Mouse (Mus musculus) c-Kit-positive CD71-positive TER-119-positive erythroid progenitor cells, embryonic 14.5 days (primary cell): ENCODE measurements at regions not wholly inside any gene's neighbourhood (a gene's known extent, or its start where the extent isn't known, plus 50 kb on each side); places are given as distances from the start of the nearest gene placed in this dataset.

ENCODE experiments used
- DNase-seq: peaks from one replicate; pipeline ENCODE4 v3.0.0-alpha.2; 2013; ENCODE audit warnings: low spot score

DNA sequence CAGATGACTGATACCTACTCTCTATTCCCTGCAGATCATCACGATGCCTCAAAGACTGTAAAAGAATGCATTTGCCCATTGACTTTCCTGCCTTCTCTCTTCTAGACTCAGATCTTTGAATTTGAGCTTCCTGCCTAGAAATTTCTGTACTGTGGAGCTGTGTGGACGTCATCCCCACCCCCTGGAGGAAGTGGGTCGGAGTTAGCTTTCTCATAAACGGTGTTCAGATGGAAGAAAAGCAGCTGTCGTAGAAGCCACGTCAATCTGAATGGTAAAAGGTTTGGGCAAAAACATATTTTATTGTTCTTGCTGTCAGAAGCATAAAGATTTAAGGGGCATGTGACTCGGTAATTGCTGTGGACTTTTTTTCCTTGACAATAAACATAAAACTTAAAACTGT lies 154.6 kb upstream of the Mvb12b start:
- no peak for DNase-seq

DNA sequence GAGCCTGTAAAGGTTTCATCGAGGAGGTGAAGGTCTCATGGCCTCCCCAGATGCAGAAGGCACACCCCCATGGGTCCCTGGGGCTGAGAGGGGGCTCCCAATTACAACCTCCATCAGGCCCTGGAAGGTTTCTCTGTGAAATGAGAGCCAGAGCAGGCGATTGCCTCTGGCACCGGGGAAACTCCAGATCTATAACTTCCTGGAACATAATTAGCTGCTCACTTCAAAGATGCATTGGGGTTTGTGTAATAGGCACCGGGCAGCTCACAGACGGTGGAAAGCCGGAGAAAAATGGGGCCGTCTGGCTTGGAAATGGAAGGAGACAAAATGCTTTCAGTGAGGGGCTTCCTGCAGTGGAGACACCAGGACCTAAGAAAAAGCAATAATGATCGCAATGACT lies 151.2 kb upstream of the Mvb12b start:
- DNase-seq = no peak

DNA sequence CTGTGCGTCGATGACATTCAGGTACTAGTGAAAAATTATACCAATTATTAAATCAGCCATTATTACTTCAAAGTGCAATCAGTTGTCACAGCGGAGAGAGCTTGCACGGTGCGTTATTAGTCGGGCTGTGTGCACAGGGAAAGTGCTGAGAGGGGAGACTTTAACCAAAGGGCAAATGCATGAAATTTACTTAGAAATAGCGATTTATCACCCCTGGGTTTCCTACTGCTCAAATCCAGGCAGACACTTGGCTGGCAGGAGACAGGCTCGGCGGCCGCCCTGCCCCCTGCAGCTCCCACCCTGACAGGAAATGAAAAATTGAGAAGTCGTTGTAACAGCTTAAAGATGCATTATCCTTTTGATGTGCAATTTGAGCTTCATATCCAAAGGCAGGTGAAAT lies 145.5 kb upstream of the Mvb12b start:
- no peak for DNase-seq

DNA sequence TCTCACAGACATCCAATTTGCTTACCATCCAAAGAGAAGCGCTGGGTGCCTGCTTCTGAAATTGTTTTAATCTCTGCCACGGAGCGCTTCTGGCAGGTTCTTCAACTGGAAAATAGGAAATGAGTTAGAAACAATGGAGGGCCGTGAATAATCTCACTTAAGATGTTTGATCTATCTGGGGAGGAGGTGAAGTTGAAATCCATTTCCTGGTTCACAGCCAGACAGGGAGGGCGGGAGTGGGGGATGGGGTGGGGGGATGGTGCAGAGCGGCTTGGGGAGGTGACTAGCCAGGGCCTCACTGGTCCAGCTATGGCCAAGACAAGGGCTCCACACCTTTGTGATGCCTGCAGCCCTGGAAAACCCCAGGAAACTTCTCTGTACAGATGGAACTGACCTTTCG lies 143.7 kb upstream of the Mvb12b start:
- no peak for DNase-seq

DNA sequence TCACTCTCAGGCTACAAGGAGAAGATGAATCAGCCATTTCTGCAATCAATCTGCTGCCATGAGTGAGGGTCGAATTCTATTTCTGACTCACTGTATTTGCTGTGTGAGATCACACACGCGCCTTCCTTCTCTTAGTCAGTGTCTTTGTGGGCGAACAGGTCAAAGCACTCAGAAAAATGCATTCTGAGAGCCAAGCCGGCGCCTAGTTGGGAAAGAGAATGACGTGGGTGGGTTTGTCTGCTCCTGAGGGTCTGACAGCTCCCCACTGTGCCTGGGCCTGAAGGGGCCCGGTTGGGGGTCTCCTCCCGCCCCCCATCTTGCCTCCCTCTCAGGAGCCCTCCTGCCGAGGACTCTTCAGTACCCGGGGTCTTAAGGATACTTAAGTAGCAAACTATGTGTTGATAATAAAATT lies 143.3 kb upstream of the Mvb12b start:
- DNase-seq = no peak

DNA sequence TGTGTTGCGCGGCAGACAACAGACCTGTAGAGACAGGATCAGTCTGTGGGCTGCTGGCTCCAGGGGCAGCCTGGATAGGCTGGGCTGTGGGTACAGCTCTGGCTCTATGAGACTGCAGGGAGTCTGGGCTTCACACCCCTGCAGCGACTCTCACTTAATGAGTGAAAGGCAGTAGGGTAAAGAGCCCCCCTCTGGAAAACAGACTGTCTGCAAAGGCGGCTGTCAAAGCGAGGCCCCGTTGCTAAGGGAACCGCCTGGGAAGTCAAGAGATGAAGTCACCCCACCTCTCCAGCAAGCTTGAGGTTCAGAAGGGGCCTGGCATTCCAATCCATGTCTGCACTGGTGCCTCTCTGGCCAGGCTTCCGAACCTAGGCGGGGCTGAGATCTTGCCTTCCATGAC lies 139.7 kb upstream of the Mvb12b start:
- no peak for DNase-seq

DNA sequence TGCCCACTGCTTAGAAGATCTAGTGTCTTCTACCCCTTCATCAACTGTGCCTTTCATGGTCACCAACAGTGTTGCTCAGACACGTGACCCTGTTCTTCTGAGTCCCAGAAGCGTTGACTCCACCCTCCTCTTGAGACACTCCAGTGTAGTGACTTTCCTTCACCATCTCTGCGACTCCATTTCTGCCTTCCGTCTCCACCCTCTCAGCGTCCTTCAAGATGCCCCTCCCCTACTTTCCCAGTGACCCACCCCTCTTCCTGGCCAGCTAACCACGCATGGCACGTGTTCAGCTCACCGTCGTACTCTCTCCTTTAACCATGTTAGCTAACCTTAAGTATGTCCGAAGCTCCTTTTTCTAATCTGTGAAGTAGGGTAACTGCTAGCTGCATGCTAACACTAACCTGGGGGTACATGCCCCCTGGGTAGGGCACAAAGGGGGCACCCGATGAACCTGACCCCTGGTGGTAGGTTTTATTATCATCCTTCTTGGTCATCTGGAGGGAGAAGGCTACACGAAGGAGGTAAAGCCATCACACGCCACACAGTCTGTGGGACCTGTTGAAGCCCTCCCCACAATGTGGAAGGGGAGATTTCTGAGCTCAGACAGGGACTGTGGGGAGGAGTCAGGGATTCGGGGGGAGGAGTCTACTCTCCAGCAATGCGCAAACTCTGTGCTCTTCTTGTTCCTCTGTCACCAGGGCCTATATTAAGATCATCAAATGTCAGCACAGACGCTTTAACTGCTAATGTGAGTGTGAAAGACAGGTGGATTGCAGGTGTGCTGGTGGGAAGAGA lies 139.0 kb upstream of the Mvb12b start:
- no peak for DNase-seq

DNA sequence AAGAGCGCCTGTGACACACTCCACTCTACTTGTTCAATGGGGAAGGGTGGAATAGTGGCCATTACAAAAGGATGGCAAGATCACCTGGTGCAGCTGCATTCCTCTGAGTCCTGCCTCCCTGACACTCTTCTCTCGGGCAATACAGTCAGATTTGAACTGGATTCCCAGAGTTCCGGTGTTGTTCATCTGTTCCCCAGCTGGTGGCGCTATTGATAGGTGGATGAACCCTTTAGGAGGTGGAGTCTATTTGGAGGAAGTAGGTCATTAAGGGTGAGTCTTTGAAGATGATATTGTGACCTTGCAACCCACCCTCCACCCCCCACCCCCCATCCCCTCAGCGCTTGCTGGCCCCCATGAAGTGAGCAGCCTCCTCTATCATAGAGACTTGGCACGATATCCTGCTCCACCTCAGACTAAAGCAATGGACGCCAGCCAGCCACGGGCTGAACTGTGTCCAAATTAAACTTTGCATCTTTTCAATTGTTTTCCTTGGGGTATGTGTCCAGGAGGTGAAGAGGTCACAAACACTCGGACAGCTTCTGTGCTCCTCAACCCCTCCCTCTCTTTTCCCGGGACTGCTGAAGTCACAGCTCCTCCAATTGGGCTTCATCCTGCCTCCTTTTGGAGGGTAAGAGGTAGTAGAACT lies 138.1 kb upstream of the Mvb12b start:
- DNase-seq = peak; percentile 7

DNA sequence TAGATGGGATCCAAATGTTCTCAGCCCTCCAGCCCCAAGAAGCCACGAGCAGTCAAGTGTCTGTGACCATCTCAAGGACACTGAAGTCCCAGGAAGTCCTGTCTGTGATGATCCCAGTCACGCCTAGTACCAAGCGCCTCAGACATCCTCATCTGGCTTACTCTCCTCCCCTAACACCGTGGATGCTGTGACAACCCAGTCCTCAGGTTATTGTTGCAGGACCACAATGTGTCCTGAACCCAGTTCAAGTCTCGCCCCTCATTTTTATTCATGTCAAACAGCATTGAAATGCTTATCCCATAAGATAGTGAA lies 129.4 kb upstream of the Mvb12b start:
- DNase-seq = no peak

DNA sequence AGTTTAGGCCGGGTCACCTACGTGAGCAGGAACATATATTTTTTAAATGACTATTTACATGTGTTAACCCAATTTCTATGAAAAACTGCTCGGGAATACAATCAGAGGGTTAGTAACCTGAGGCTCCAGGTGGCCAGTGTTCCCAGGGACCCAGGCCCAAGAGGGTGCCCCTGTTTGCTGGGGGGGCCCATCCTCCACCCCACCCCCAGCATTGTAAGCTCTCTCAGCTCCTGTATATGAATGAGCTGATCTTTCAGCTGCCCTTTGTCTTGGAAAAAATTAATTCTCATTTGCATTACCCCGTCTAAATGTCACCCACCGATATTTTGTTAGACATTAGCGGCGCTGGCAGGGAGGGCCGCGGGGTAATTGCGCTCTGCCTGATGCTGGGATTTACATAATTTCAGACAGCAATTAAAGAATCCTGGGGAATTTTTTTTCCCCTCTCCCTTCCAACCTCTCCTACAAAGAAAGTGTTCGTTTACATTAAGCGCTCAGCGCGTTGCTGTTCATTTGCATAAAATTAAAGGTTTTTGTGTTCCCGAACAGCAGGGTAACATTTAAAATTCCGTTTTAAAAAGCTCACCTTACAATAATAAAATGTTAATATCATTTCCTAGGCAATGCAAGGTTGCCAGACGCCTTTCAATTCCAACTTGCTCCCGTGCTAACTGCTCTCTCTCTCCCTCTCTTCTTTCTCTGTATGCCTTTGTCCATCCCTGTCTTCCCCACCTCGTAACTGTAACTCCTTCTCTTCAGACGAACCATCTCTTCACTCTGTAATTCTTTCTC lies 128.8 kb upstream of the Mvb12b start:
- DNase-seq = no peak

DNA sequence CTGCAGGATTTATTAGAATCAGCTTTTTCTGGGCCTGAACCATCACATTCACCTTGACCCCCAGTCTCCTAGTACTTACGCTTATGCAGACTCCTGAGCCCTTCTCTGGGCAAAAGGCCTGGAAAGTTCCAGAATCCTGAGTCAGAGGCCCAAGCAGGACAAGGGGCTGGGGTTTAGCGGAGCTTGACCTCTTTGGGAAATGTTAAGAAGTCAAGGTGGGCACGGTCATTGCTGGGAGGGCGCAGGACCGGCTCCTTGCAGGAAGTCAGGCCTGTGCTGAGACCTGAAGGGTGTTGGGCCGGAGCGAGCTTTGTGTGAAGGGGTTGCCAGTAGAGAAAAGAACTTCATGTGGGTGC lies 127.9 kb upstream of the Mvb12b start:
- DNase-seq = no peak

DNA sequence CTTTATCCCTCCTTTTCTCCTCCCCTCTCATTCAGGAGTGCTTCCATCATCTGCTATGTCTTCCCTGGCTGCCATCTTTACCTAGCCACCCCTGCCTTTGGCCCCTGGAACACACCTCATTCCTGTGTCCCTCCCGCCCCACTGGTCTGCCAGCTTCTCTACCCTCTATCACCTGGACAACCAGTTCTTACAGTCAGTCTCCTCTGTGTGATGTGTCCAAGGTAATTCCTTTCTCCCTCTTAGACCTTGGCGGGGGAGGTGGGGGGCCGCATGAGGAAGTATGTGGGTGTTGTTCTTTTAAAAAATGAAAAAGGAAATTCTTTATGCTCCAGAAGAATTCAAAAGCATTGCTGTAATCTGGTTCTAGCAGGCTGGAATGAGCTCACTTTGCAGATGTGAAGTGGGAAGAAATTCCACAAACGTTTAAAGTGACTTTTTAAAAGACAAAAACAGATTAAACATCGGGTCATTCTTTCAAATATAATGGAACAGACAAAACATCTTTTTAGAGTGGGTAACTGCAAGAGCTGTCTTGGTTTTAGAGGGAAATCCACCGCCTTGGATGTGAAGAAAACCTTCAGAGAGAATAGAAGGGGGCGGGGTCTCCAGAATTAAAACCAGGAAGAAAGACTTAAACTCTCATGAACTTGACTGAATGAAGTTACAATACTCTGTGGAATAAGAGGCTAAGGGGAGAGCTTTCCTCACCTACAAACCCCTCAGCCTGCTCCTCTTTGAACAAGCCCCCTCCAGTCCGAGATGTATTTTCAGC lies 127.3 kb upstream of the Mvb12b start:
- no peak for DNase-seq

DNA sequence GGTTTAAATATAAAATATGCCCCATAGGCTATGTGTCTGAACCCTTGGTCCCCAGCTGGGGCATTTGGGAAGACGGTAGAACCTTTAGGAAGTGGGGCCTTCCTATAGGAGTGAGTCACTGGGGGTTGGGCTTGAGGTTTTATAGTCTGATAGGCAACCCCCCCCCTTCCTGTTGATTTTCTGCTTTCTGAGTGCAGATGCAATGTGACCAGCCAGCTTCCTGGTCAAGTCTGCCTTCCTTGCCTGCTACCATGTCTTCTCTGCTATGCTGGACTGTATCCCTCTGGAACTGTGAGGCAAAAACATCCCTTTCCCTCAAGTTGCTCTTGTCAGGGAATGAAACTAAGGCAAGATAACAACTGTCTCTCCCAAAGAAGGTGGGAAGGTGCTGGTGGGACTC lies 122.4 kb upstream of the Mvb12b start:
- DNase-seq = no peak

DNA sequence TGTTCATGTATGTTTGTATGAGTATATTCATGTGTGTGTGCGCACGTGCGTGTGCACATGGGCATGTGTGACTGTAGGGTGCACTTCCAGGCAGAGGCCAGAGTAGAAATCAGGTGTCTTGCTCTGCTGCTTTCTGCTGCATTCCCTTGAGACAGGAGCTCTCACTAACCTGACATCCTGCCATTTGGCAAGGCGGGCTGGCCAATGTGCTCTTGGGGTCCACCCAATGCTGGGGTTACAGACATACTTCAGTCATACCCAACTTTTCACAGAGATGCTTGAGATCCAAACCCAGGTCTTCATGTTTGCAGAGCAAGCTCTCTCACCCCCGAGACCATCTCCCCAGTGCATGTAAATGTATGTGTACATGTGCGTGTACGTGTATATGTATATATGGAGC lies 120.2 kb upstream of the Mvb12b start:
- no peak for DNase-seq

DNA sequence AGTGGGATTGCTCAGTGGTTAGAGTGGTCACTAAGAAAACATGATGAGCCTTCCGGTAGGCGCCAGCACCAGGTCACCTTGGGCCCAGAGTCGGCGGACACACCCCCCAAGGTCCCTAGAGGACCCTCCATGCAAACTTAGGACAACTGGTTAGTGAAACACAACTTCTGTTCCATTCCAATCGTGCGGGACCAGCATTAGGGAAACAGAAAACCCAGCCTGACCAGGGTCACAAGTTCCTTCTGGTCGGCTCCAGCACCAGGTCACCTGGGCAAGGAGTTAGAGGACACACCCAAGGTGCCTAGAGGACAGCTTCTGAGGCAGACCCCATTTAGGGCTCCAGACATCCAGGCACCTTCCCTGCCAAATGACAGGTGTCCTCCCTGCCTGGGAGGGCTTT lies 109.4 kb upstream of the Mvb12b start:
- DNase-seq = no peak

DNA sequence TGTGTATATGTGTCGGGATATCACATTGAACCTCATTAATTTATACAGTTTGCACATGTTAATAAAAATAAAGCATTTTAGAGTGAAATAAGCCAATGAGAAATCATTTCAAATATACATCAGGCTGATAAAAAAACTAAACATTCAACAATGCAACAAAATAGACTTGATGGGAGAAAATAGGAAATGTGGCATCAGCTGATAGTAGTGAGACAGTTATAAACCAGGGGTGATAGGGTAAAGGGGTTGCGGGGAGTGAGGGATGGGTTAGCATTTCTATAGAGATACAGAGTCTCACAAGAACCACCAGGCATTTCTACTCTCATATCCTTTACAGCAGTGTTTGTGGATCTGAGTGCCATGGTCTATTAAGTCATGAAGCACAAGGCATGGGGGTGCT lies 108.6 kb upstream of the Mvb12b start:
- no peak for DNase-seq

DNA sequence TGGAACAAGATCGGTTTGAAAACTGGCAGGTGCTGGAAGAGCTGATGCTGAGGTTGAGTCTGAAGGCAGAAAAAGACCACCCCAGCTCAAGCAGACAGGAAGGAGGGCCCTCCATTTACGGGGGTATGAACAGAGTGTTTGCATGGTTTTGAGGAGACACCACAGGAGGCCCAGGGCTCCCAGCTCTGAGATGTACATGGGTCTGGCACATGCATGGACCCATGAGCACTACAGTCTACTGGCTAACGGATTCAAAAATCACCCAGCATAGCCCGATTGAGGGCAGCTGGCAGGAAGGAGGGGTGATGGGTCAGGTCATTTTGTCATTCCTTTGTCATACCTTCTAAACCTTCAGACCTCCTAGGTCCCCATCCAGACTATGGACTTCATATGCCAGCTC lies 103.6 kb upstream of the Mvb12b start:
- DNase-seq = no peak

DNA sequence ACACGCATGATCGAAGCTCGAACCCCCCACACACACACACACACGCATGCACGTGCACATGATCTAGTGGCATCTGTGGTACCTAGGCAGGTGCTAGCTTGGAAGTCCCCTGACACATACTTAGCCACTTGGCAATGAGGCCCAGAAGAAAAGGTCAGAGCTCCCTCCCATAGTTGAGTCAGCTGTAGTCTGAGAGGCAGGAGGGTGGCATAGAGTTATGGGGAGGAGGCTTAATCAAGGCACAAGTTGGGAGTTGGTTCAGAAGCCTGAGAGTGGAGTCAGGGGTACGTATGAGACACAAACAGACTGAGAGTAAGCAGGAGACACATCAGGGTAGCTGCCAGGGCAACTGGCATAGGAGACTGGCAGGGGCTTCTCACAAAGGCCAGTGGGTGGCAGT lies 103.0 kb upstream of the Mvb12b start:
- no peak for DNase-seq

DNA sequence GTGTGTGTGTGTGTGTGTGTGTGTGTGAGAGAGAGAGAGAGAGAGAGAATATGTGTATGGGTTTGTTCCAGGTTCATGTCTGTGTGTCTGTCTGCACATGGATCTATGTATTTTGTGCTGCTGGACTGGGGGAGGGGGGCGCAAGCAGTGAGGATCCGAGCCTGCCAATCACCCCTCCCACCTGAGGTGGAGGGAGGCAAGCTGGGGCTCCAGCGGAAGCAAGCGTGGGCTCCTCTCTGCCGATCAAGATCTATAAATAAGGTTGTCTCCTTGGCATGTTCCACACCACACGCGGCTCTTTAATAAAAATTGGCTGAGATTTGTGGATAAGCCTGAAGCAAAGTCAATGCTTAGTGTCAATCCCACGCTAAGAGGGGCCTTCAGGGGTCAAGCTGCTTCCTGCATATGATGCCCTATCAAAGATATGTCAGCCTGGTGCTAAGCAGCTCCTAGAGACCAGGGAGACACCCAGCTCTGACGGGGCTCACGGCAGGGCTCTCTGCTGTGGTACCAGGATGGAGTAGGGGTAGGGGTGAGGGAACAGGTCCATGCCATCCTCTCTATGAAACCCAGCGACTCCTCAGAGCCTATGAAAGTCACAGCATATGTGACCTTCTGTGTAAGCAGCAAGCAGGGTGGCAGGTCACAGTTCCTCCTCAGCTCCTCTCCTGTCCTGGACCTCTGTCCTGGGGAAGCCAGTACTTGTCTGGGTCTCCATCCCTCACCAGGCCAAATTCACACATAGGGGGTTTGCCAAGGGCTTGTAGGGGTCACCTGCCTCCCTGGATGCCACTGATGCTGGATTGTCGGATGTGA lies 102.0 kb upstream of the Mvb12b start:
- no peak for DNase-seq

DNA sequence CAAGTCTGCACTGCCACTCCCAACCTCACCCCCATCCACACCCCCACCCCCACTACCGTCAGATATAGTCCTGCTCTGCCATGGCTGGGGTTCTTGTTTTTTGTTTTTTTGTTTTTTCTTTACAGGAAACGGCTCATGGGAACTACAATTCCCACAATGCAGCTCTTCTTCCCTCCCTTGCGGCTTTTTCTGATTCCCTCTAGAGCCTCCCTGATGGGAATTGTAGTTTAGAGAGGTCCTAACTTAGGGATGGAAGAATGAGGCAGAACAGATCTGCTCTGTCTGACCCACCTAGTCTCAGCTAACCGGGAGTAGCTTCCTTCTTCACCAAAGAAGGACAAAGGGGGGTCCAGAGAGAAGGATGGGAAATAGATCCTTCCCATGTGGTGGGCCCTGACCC lies 98.7 kb upstream of the Mvb12b start:
- DNase-seq = no peak

DNA sequence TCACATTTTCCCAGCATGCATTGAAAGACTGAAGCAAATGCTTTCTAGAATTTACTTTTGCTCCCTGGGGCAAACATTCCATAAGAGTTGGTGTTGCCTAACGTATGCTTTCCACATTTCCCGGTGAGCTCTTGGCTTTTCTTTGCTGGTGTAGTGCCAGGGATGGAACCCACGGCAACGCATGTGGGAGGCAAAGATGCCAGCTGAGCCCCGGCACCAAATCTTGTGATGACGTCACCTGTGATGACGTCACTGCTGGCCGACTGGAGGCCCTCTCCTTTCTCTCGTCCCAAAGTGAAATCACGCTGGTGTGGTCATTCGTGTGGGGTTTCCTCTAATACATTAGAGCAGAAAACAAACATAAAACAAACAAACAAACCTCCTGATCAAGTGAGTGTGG lies 97.6 kb upstream of the Mvb12b start:
- DNase-seq = no peak
